Mouse (Mus musculus) frontal cortex, postnatal 25 days (tissue): Measurements from ENCODE around the gene Gpr160.
"Not testable (repeated sequence)": the region's sequence is repeated elsewhere in the genome, so short reads cannot be mapped to it uniquely, and the experiment has no call there.

Source experiments
- DNase-seq, 2 experiments: peaks; one replicate each; pipeline ENCODE4 v3.0.0; 2022; ENCODE audit warnings: low spot score in 2 of 2

The Gpr160 gene

DNA sequence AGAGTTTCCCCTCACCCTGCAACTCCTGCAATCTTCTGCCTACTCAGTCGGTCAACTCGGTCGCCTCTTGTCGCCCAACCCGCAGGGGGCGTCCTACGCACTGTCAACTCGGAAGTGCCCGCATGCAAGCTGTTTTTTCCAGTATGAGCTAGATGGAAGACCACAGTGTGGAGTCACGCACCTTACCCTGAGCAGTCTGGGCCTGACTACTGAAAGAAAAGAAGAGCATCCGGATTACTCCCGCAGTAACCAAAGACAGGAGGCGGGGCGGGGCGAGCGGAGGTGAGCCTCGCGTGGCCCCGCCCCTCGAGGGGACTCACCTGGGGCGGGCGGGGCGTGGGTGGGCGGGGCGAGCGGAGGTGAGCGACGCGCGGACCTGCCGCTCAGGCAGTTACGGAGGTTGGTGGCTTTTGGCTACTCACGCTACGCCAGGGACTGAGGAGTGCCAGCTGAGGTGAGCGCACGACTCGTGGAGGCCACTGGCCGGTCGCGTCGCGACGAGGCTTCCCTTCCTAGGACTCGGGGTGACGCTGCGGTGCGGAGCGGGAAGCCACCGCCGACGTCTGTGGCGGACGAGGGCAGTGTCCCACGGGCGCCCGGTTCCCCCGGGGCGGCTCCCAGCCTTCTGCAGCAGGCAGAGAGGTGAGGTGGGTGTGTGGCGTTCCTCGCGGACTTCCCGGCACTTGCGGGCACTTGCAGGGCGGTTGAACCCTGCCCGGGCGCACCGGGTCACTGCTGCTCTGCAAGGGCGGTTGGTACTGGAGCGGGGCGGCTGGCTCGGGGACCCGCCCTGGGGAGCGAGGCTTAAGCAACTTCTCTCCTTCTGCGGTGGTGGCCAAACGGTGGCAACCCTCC lies at the start of gene Gpr160:
TSS of gene Gpr160 (plus strand) at position 347 of the 855 bp plus-strand sequence.
- DNase-seq, result peak; percentile 43 to 49

DNA sequence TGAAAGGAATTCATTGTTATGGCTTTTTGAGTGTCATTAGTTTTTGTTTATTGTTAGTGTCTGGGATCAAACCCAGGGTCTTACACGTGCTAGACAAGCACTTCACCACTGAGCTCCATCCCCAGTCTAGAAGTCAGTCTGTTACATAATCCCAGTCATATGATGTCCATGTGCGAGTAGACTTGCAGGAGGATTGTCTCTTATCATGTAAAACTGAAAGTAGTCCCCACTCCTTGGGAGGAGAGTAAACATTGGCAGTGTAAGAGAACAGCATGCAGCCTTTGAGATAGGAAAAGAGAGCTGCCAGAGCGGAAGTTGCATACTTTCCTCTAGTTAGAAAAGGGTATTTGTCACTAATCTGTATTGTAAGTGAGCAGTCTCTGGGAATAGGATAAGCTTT lies 42.9 kb upstream of the Gpr160 start:
- DNase-seq, result no peak

DNA sequence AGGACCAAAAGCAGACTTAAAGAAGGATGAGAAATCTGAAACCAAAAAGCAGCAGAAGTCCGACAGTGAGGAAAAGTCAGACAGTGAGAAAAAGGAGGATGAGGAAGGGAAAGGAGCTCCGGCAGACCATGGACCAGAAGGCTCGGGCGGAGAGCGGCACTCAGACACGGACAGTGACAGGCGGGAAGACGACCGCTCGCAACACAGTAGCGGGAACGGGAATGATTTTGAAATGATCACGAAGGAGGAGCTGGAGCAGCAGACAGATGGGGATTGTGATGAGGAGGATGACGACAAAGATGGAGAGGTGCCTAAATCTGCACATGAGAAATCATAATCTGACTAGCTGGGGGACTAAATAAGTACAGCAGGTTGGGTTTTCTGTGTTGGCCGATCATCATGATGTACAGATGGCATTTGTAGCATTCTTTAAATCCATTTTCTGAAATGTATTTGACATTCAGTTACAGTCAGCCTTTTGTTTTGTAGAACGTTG lies 37.1 kb upstream of the Gpr160 start:
- no peak for DNase-seq

DNA sequence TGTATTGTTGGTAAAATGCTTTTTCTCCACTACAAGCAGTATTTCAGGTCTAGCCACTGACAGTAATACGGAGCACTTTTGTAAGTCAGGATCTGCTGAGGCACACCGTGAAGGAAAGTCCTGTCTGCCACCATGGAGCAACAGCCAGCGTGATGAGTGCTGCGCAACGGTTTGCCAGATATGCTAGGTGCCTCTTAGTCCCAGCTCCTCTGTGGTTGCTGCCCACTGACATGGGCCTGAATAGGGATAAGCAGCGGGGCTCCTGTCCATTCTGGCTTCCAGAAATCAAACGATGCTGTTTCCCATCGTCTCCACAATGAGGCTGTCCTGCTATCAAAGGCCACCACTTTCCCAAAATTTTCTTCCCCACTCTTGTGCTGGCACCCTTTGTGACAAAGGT lies 33.6 kb upstream of the Gpr160 start:
- DNase-seq, result no peak

DNA sequence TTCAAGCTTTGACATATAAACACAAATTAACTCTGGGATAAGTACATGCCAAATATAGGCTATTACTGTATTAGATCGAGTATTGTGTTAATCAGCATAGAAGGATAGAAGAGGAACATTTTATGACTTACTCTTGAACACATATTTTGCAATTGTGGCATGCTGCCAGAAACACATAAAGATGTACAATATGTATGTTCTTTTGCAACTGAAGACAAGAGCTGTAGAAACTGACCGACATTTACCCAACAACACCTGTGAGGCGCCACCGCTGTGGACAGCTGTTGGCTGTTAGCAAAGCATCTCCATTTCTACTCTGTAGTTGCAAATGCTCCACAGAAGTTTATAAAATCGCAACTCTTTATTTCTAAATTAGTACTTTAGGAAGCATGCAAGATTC lies 29.7 kb upstream of the Gpr160 start:
- DNase-seq, result no peak

DNA sequence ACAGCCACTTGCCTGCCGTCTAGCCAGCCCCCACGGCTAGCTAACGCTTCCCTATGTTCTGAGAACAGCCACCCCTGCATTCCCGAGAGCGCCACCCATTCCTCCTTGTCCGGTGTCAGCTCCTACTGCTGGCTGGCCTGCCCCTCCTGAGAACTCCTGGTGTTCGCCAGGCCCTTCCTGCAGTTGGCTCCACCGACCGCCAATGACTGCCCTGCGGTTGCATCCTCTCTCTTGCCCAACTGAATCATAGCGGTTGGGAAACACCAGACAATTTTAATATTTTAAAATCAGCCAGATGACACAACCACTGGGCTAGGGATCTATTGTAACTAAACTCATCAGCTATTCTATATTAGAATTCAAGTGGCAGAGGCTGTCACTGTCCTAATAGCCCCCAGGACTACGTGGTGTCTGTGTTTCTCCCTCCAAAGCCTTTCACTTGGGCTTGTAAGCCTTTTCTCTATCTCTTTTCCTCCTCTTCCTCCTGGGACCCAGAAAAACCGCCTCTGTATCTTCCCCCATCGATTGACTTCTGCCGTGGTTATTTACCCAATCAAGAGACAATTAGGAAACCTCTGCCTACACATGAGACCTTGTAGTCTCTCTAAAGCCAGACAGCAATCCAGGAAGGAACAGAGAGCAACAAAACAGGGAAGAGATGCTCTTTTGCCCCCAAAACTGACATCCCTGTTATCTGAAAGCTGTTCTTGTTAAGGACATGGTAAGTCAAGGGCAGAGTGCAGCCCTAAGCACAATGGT lies 23.7 kb upstream of the Gpr160 start:
- DNase-seq, result no peak

DNA sequence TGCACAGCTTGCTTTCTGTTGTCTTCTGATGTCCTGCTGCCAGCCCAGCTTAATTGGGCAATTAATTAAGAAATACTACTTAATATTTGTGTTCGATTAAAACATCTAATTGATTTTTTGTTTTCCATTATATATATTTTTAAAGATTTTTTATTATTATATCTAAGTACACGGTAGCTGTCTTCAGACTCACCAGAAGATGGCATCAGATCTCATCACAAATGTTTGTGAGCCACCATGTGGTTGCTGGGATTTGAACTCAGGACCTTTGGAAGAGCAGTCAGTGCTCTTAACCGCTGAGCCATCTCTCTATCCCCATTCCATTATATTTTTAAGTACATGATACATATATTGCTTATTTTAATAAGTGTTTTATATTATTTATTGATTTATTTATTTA lies 22.5 kb upstream of the Gpr160 start:
- no peak for DNase-seq

DNA sequence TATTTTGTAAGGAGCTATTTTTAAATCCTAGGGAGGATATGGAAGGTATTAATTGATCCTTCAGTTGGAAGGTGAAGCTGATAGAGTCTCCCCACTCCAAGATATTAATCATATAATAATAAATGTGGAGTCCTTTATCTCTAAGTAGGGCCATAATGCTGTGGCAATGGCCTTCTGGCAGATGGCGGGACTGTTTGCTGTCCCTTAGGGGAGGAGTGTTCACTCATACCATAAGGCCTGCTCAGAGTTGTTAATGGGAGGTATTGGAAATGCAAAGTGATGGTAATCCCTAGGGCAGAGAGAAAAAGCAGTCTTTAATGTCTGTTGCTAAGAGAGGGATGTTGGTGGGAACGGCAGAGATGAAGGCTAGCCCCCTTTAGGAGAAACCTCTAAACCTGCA lies 10.0 kb upstream of the Gpr160 start:
- DNase-seq, result no peak

DNA sequence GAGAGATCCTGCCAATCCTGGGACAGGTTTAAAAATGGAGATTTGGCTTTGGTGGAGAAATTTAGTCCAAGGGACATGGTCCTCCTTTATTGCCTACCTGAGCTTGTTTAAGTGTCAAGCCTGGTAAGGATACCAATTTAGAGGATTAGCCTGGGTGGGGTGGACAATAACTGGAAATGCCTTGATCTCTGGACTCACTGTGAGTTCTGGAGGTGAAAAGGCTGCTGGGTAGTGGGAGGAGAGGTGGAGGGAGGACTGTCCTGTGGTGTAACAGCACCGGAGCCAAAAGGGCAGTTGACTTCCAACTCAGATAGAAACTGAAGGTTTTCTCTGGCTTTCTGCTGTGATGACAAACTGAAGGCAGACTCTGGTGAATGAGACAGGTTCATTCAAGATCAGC lies 8.3 kb upstream of the Gpr160 start:
- DNase-seq, result no peak

DNA sequence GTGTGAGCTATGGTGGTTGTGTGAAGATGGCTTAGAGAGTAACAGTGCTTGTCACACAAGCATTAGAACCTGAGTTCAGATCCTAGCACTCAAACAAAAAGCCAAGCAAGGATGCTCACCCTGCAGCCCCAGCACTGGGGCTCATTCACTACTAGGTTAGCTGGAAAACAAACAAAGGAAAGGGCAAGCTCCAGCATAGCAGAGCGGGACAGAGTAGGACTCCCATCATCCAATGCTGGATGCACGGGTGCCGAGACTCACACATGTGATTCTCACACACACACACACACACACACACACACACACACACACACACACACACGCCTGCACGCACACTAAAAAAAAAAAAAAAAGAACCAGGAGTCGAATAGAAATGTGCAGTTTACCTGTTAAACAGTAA lies 4.3 kb upstream of the Gpr160 start:
- DNase-seq, result no peak

DNA sequence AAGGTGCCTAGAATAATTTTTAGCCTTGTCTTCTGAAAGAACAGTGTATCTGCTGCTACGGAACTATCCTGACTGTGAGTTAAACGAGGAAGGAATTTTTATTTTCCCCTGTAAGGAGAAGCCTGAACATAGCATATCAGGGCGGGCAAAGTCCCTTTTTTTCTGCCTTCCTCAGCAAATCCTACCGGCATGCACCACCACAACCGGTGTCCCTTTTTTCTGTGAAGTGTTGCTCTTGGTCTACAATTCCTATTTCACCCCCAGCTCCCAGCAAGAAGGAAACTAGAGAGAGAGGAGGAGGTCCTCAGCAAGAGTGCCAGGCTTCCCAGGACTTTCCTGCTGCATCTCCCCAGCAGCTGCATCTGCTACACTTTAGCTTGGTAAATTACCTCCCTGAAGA lies 2.2 kb upstream of the Gpr160 start:
- no peak for DNase-seq

DNA sequence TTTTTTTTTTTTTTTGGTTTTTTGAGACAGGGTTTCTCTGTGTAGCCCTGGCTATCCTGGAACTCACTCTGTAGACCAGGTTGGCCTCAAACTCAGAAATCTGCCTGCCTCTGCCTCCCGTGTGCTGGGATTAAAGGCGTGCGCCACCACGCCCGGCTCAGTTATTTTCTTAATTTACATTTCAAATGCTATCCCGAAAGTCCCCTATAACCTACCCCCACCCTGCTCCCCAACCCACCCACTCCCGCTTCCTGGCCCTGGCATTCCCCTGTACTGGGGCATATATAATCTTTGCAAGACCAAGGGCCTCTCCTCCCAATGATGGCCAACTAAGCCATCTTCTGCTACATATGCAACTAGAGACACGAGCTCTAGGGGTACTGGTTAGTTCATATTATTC lies 3.8 kb downstream of the Gpr160 start:
- not testable (repeated sequence) for DNase-seq

DNA sequence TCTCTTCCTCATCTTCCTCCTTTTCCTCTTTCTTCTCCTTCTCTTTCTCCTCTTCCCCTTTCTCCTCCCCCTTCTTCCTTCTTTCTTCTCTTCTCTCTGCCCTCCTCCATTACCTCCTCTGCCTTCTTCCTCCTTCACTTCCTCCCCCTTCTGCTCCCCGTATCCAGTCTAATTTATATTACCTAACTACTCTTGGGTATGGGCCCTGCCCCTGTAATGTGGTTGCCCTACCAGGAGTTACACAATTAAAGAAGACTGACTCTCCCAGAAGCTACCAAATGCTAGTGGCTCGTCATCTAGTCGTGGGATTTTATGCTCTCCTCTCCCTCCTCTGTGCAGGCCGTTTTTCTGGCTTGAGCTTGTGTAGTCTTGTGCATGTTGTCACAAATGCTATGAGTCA lies 5.0 kb downstream of the Gpr160 start:
- DNase-seq, result no peak

DNA sequence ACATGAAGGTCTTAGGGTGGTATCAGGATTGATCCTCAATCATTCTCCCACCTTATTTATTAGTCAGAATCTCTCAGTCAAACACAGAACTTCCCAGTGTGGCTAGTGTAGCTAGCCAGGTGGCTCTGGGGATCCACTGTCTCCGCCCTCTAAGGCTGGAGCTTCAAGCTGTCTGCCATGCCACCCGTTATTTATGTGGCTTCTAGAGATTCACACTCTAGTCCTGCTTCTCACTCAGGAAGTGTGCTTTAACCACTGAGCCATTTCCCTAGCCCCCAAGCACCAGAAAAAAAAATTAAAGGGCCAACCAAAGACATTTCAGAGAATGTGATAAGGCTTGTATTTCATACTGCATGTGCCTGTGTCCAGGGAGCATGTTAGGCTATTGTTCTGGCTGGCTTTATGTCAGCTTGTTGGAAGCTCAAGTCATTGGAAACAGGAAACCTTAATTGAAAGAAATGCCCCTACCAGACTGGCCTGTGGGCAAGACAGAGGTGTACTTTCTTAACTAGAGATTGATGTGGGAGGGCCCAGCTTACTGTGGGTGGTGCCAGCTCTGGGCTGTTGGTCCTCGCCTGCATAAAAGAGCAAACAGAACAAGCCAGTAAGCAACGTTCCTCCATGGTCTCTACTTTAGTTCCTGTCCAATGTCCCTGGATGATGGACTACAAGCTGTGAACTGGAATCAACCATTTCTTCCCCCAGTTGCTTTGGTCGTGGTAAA lies 8.1 kb downstream of the Gpr160 start:
- DNase-seq, result no peak

DNA sequence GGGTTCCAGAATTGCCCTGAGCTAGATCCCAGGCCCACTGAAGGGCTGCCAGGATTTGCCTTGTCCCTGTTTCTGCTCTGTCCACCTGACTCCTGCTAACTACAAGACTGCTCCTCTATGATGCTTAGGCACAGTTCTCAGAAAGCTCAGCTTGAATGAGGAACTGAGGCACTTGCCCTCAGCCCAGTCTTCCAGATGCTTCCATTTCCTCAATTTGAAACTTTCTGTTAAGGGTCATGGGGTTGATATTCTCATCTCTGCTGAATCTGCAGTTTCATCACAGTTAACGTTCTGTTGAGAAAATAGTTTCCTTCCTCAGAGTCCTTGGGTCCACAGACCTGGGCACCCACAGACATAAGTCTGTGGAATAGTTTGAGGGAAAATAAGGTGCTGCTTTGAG lies 8.9 kb downstream of the Gpr160 start:
- DNase-seq, result no peak

DNA sequence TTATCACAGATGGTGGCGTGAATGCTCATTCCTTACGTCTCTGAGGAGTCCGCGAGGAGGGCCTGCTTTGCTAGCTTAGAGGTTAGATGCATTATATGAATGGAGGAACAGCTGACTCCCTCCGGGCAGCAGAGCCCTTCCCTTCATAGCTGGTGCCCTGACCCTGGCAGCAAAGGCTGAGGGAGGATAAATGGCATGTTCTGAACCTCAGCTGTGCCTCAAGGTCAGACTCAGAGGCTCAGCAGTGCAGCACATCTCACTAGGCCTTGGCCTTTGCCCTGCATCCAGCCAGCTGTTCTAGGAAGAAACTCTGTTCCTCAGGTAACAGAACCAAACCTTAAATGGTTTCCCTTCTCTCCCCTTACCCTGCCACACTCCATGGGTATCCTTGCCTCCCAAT lies 12.4 kb downstream of the Gpr160 start:
- no peak for DNase-seq

DNA sequence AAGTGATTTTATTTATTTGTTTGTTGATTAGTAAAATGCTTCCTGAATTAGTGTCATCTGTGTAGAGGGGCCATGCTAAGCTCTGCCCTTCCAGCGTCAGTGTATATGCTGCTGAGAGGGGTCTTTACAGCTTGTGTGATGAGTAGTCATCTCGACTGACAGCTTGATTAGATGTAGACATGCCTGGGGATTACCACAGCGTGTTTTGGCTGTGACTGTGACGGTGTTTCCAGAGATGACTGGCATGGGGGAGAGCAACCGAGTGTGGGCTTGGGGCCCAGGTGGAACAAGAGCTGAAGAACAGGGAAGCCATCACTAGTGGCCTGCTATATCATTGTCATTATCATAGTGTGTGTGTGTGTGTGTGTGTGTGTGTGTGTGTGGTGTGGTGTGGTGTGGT lies 12.9 kb downstream of the Gpr160 start:
- no peak for DNase-seq

DNA sequence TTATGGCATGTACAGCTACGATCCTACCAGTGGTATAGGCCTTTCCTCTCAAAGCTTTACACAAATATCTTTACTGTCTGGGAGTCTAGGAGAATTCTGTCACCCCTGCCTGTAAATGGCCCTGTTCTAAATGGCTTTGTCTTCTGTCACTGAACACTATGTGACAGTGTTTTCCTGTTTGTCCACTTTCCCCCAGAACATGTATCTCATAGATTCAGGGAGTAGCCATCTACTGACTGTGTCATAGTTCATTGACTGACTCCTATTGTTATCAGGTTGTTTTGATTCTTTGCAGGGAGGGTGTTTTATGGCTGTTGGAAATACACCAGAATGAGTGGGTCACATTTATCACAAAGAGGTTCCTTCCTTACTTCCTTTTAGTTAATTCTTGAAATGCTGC lies 14.2 kb downstream of the Gpr160 start:
- no peak for DNase-seq

DNA sequence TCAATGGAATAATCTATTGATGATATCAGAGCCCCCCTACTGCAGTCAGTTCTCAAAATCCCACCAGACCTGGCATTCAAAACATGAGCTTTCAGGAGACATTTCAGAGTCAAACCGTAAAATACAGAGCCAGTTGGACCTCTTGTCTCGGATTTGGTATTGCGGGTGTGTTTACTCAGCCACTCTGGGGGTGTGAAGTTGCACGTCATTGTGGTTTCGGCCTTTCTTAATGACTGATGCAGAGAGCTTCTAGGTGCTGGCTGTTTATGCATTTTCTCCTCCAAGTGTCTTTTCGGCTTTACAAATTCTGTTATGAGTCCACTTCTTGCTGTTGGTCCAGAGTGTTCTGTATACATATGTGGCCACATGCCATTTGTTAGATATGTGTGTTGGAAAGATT lies 21.0 kb downstream of the Gpr160 start:
- DNase-seq, result no peak

DNA sequence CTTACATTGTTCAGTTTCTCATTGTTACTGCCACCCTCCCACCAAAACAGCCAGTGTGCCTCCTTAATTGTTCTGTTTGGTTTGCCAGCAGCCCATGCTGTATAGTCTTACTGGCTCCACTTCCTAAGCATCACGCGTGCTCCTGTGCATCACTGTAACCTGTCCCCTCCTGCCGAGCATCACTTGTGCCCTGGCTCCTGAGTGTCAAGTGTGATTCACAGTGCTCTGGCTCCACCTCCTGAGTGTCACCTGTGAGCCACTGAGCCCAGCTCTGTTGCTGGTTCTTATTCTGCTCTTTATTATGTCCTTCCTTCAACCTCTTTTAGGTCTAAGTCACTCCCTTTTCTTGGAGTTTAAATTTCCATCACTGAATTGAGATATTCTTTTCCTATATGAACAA lies 31.7 kb downstream of the Gpr160 start:
- no peak for DNase-seq

DNA sequence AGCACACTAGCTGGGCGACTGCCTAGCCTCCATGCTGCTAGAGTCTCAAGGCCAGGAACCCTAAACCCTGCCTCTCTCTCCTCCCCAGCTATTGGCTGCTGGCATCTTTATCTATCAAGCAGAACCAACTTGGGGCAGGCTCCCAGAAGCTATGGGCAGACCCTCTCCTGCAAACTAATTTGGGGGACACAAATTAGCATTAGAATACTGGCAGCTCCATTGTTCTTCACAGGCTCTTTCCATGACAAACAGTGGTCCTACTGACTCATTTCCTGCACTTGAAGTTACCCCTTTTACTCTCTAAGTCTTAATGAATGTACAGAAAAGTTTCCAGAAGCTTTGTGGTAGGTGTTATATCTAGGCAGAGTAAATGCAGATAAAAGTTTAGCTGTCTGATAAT lies 33.3 kb downstream of the Gpr160 start:
- no peak for DNase-seq

DNA sequence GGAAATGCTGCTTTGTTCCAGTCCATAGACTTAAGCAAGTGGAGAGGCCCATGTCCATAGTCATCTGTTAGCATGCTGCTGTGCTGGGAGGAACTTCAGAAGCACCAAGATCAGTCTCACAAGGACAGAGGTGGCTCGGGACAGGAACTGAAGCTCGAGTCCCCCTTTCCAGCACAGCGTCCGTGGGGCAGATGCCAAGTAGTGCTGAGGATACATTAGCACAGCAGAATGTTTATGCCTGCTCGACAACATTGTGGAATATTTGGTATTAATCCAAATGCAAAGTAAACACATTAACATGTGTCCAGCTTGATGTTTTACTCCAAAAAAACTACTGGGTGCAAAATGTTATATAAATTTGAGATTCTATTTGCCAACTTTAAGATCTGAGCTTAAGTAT lies 41.0 kb downstream of the Gpr160 start:
- DNase-seq, result no peak
